Mouse (Mus musculus): ENCODE results near the gene Dnajb3. TPM values are rescaled to one million over a fixed set of nuclear protein-coding genes. Genes with fewer than 3 reads are reported as not detected.
"Not testable (repeated sequence)": the region's sequence is repeated elsewhere in the genome, so short reads cannot be mapped to it uniquely, and the experiment has no call there.

Dnajb3 gene
- polyA plus RNA-seq, 1 experiment from 2014 or later: 3.9 TPM

- Histone ChIP-seq H3K4me2 (ENCODE audit: low read length) (no peak overlapping the region), H3K36me3 (ENCODE audit: control insufficient read depth, insufficient read depth, low read length) (no peaks in the 10 kb centered on the region), H3K27ac (replicated peaks in 1 of 2; ENCODE audit: control insufficient read depth in 1 of 2, insufficient read depth in 1 of 2, low read depth in 2 of 2, low read length in 2 of 2) (no peak overlapping the region), H3K4me1 (ENCODE audit: control insufficient read depth in 2 of 2, insufficient read depth in 2 of 2, low read length in 2 of 2) (no peaks in the 10 kb centered on the region), H3K27me3 (ENCODE audit: control insufficient read depth, insufficient read depth, low read length) (no peaks in the 10 kb centered on the region), H3K9ac (ENCODE audit: low read length) (no peak overlapping the region), H3K9me3 (ENCODE audit: control insufficient read depth, low read length) (peaks cover 58% of the 10 kb centered on the region), H3K4me3 (ENCODE audit: control insufficient read depth in 1 of 2, insufficient read depth in 1 of 2, low read depth in 1 of 2, low read length in 2 of 2) (no peak overlapping the region)
- ATAC-seq (ENCODE audit: insufficient number of reproducible peaks, insufficient read depth, low FRiP score, low read depth): no peak
Measured at GRCm38 (mm10) chr1:88225741-88226140, 20.2 kb upstream of the Dnajb3 start.

- not testable (repeated sequence) for H3K4me3 ChIP-seq (ENCODE audit: control insufficient read depth in 1 of 2, insufficient read depth in 1 of 2, low read depth in 1 of 2, low read length in 2 of 2); H3K4me1 ChIP-seq (ENCODE audit: control insufficient read depth in 2 of 2, insufficient read depth in 2 of 2, low read length in 2 of 2); H3K27ac ChIP-seq (replicated peaks in 1 of 2; ENCODE audit: control insufficient read depth in 1 of 2, insufficient read depth in 1 of 2, low read depth in 2 of 2, low read length in 2 of 2); H3K36me3 ChIP-seq (ENCODE audit: control insufficient read depth, insufficient read depth, low read length); H3K27me3 ChIP-seq (ENCODE audit: control insufficient read depth, insufficient read depth, low read length); ATAC-seq (ENCODE audit: insufficient number of reproducible peaks, insufficient read depth, low FRiP score, low read depth); H3K4me2 ChIP-seq (ENCODE audit: low read length); H3K9ac ChIP-seq (ENCODE audit: low read length)
- peaks cover 54% of the 10 kb centered on the region for H3K9me3 ChIP-seq (ENCODE audit: control insufficient read depth, low read length)
- 29% methylated on average over 2 of the region's 2 CpGs for WGBS
Measured at GRCm38 (mm10) chr1:88225301-88225700, 19.7 kb upstream of the Dnajb3 start.

GRCm38 (mm10) chr1:88224029-88224776 lies 18.6 kb upstream of the Dnajb3 start:
- no peak for ATAC-seq (ENCODE audit: insufficient number of reproducible peaks, insufficient read depth, low FRiP score, low read depth)
- Histone ChIP-seq H3K9ac (ENCODE audit: low read length) (no peak overlapping the region), H3K4me1 (ENCODE audit: control insufficient read depth in 2 of 2, insufficient read depth in 2 of 2, low read length in 2 of 2) (no peaks in the 10 kb centered on the region), H3K27ac (replicated peaks in 1 of 2; ENCODE audit: control insufficient read depth in 1 of 2, insufficient read depth in 1 of 2, low read depth in 2 of 2, low read length in 2 of 2) (no peak overlapping the region), H3K27me3 (ENCODE audit: control insufficient read depth, insufficient read depth, low read length) (no peaks in the 10 kb centered on the region), H3K9me3 (ENCODE audit: control insufficient read depth, low read length) (peaks cover 43% of the 10 kb centered on the region), H3K36me3 (ENCODE audit: control insufficient read depth, insufficient read depth, low read length) (no peaks in the 10 kb centered on the region), H3K4me2 (ENCODE audit: low read length) (no peak overlapping the region), H3K4me3 (ENCODE audit: control insufficient read depth in 1 of 2, insufficient read depth in 1 of 2, low read depth in 1 of 2, low read length in 2 of 2) (no peak overlapping the region)
- 56% methylated on average over 2 of the region's 2 CpGs for WGBS

- no peaks in the 10 kb centered on the region for H3K36me3 ChIP-seq (ENCODE audit: control insufficient read depth, insufficient read depth, low read length)
- no peaks in the 10 kb centered on the region for H3K4me1 ChIP-seq (ENCODE audit: control insufficient read depth in 2 of 2, insufficient read depth in 2 of 2, low read length in 2 of 2)
- ATAC-seq (ENCODE audit: insufficient number of reproducible peaks, insufficient read depth, low FRiP score, low read depth): no peak
- peaks cover 37% of the 10 kb centered on the region for H3K9me3 ChIP-seq (ENCODE audit: control insufficient read depth, low read length)
- H3K4me3 ChIP-seq (ENCODE audit: control insufficient read depth in 1 of 2, insufficient read depth in 1 of 2, low read depth in 1 of 2, low read length in 2 of 2): no peak overlapping the region
- WGBS: 34% methylated on average over 1 of the region's 1 CpGs
- no peaks in the 10 kb centered on the region for H3K27me3 ChIP-seq (ENCODE audit: control insufficient read depth, insufficient read depth, low read length)
- no peak overlapping the region for H3K27ac ChIP-seq (replicated peaks in 1 of 2; ENCODE audit: control insufficient read depth in 1 of 2, insufficient read depth in 1 of 2, low read depth in 2 of 2, low read length in 2 of 2)
- no peak overlapping the region for H3K4me2 ChIP-seq (ENCODE audit: low read length)
- H3K9ac ChIP-seq (ENCODE audit: low read length): no peak overlapping the region
Measured at GRCm38 (mm10) chr1:88223591-88223990, 18.0 kb upstream of the Dnajb3 start.

GRCm38 (mm10) chr1:88223011-88223515 lies 17.5 kb upstream of the Dnajb3 start:
- not testable (repeated sequence) for H3K4me1 ChIP-seq (ENCODE audit: control insufficient read depth in 2 of 2, insufficient read depth in 2 of 2, low read length in 2 of 2); H3K36me3 ChIP-seq (ENCODE audit: control insufficient read depth, insufficient read depth, low read length); H3K4me3 ChIP-seq (ENCODE audit: control insufficient read depth in 1 of 2, insufficient read depth in 1 of 2, low read depth in 1 of 2, low read length in 2 of 2); H3K4me2 ChIP-seq (ENCODE audit: low read length); H3K27me3 ChIP-seq (ENCODE audit: control insufficient read depth, insufficient read depth, low read length); H3K27ac ChIP-seq (replicated peaks in 1 of 2; ENCODE audit: control insufficient read depth in 1 of 2, insufficient read depth in 1 of 2, low read depth in 2 of 2, low read length in 2 of 2); ATAC-seq (ENCODE audit: insufficient number of reproducible peaks, insufficient read depth, low FRiP score, low read depth); H3K9ac ChIP-seq (ENCODE audit: low read length)
- peaks cover 32% of the 10 kb centered on the region for H3K9me3 ChIP-seq (ENCODE audit: control insufficient read depth, low read length)

GRCm38 (mm10) chr1:88222216-88222615 lies 16.6 kb upstream of the Dnajb3 start:
- 39% methylated on average over 2 of the region's 2 CpGs for WGBS
- peaks cover 23% of the 10 kb centered on the region for H3K9me3 ChIP-seq (ENCODE audit: control insufficient read depth, low read length)
- no peak for ATAC-seq (ENCODE audit: insufficient number of reproducible peaks, insufficient read depth, low FRiP score, low read depth)
- H3K27ac ChIP-seq (replicated peaks in 1 of 2; ENCODE audit: control insufficient read depth in 1 of 2, insufficient read depth in 1 of 2, low read depth in 2 of 2, low read length in 2 of 2): no peak overlapping the region
- H3K9ac ChIP-seq (ENCODE audit: low read length): no peak overlapping the region
- no peaks in the 10 kb centered on the region for H3K27me3 ChIP-seq (ENCODE audit: control insufficient read depth, insufficient read depth, low read length)
- no peaks in the 10 kb centered on the region for H3K4me1 ChIP-seq (ENCODE audit: control insufficient read depth in 2 of 2, insufficient read depth in 2 of 2, low read length in 2 of 2)
- no peaks in the 10 kb centered on the region for H3K36me3 ChIP-seq (ENCODE audit: control insufficient read depth, insufficient read depth, low read length)
- no peak overlapping the region for H3K4me2 ChIP-seq (ENCODE audit: low read length)
- no peak overlapping the region for H3K4me3 ChIP-seq (ENCODE audit: control insufficient read depth in 1 of 2, insufficient read depth in 1 of 2, low read depth in 1 of 2, low read length in 2 of 2)

GRCm38 (mm10) chr1:88220336-88220735 lies 14.8 kb upstream of the Dnajb3 start:
- peaks cover 14% of the 10 kb centered on the region for H3K9me3 ChIP-seq (ENCODE audit: control insufficient read depth, low read length)
- H3K4me3 ChIP-seq (ENCODE audit: control insufficient read depth in 1 of 2, insufficient read depth in 1 of 2, low read depth in 1 of 2, low read length in 2 of 2): no peak overlapping the region
- ATAC-seq (ENCODE audit: insufficient number of reproducible peaks, insufficient read depth, low FRiP score, low read depth): no peak
- no peak overlapping the region for H3K27ac ChIP-seq (replicated peaks in 1 of 2; ENCODE audit: control insufficient read depth in 1 of 2, insufficient read depth in 1 of 2, low read depth in 2 of 2, low read length in 2 of 2)
- no peak overlapping the region for H3K4me2 ChIP-seq (ENCODE audit: low read length)
- H3K36me3 ChIP-seq (ENCODE audit: control insufficient read depth, insufficient read depth, low read length): no peaks in the 10 kb centered on the region
- no peaks in the 10 kb centered on the region for H3K27me3 ChIP-seq (ENCODE audit: control insufficient read depth, insufficient read depth, low read length)
- H3K9ac ChIP-seq (ENCODE audit: low read length): no peak overlapping the region
- no peaks in the 10 kb centered on the region for H3K4me1 ChIP-seq (ENCODE audit: control insufficient read depth in 2 of 2, insufficient read depth in 2 of 2, low read length in 2 of 2)

GRCm38 (mm10) chr1:88219054-88219453 lies 13.5 kb upstream of the Dnajb3 start:
- no peaks in the 10 kb centered on the region for H3K27me3 ChIP-seq (ENCODE audit: control insufficient read depth, insufficient read depth, low read length)
- H3K4me3 ChIP-seq (ENCODE audit: control insufficient read depth in 1 of 2, insufficient read depth in 1 of 2, low read depth in 1 of 2, low read length in 2 of 2): no peak overlapping the region
- no peak overlapping the region for H3K4me2 ChIP-seq (ENCODE audit: low read length)
- H3K27ac ChIP-seq (replicated peaks in 1 of 2; ENCODE audit: control insufficient read depth in 1 of 2, insufficient read depth in 1 of 2, low read depth in 2 of 2, low read length in 2 of 2): no peak overlapping the region
- no peaks in the 10 kb centered on the region for H3K36me3 ChIP-seq (ENCODE audit: control insufficient read depth, insufficient read depth, low read length)
- H3K9me3 ChIP-seq (ENCODE audit: control insufficient read depth, low read length): peaks cover 23% of the 10 kb centered on the region
- 22% methylated on average over 1 of the region's 1 CpGs for WGBS
- ATAC-seq (ENCODE audit: insufficient number of reproducible peaks, insufficient read depth, low FRiP score, low read depth): no peak
- no peaks in the 10 kb centered on the region for H3K4me1 ChIP-seq (ENCODE audit: control insufficient read depth in 2 of 2, insufficient read depth in 2 of 2, low read length in 2 of 2)
- H3K9ac ChIP-seq (ENCODE audit: low read length): no peak overlapping the region
